Mouse (Mus musculus) lung, postnatal 4 days (tissue): ENCODE measurements around the gene Syncrip.
"Not testable (repeated sequence)": the region's sequence is repeated elsewhere in the genome, so short reads cannot be mapped to it uniquely, and the experiment has no call there.

Experiments used
- DNase-seq, 2 experiments: peaks; one replicate each; pipeline ENCODE4 v3.0.0; 2021

Gene Syncrip

GRCm38 (mm10) chr9:88481791-88482160 lies 598 bp downstream of the Syncrip start:
- DNase-seq: peak; percentile 69 to 75

DNA sequence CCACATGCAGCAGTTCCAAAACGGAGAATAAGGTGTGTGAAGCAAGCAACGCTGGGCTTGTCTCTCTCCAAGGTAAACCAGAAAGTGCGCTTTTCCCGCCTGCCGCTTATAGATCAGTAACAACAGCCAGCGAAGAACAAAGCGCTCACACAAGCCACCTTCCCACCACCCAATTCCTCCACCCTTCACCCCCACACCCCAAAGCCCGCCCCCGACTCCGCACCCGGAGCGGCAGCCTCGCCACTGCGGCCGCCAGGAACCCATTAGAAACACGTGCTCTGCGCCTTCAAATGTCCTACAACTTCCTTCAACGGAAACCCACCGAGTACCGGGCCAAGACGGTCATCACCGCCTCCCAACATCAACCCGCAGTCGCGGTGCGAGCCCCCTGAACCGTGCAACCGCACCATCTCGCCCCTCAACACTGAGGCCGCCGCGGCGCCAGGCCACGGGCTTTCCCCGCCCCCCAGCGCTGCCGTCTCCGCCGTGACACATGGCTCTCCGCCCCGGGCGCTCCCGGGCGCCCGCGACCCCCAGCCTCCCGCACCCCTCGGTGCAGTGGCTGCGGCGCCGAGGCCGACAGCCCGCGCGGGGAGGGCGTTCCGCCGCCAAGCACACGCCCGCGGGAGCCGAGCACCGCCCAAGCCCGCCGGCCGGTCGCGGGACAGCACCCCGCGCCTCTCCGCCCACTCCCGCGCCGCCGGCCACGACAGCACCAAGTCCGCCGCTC lies 1.1 kb downstream of the Syncrip start:
- DNase-seq: peak in 1 of 2 experiments; percentile 53

DNA sequence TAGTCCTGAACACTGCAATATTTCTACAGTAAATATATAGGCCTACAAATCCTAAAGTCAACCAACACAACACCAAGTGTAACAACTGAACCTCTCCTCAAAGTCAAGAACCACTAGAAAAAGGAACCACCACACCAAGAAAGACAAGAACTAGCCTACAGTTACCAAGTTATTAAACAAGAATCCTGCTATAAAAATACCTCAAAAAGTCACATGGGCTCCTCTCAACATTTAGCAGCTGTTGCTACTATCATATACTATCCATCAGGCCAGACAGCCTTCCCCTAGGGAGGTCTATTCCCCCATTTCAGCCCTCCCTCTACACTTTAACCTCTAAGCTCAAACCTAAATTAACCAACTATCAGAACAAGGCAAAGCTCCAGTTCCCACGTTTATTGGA lies 2.3 kb downstream of the Syncrip start:
- no peak for DNase-seq

DNA sequence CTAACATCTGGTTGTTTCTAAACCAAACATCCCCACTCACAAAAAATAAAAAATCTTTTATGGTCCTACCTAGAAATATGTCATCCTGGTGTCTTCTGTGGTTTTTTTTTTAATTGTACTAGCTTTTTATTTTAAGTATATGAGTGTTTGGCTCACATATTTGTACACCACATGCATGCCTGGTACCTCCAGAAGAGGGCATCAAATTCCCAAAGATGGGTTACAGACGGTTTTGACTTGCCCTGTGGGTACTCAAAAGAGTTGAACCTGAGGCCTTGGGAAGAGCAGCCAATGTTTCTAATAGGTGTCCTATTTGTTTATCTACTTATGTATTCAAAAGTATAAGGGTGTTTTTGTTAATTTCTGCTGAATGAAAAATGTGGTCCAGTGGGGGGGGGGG lies 6.2 kb downstream of the Syncrip start:
- peak in 1 of 2 experiments; percentile 17 for DNase-seq

DNA sequence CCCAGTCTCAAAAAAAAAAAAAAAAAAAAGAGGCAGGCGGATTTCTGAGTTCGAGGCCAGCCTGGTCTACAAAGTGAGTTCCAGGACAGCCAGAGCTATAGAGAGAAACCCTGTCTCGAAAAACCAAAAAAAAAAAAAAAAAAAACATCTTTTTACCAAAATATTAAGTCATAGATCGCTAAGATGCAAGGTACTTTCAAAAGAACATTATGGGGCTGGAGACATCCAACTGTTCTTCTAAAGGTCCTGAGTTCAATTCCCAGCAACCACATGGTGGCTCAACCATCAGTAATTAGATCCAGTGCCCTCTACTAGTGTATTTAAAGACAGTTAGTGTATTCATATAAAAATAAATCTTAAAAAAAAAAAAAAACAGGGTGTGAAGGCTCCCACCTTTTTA lies 21.4 kb downstream of the Syncrip start:
- not testable (repeated sequence) for DNase-seq

- DNase-seq: no peak
These were observed 42.4 kb downstream of the Syncrip start for GRCm38 (mm10) chr9:88439991-88440390.

DNA sequence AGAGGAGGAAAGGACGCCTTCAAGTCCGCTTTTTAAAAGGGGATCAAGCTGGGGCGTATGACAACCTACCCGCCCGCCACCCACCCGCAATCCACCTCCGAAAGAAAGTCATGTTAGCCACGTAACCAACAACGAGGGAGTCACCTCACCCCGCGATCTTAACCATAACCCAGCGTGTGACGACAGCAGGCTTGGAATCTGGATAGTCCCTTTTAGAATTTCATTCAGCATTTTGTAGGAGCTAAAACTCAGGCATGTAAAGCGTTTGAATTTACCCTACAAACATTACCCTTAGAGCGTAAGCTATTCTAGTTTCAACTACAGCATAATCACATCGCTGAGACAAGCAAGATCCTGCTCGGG lies 43.2 kb downstream of the Syncrip start:
- no peak for DNase-seq

DNA sequence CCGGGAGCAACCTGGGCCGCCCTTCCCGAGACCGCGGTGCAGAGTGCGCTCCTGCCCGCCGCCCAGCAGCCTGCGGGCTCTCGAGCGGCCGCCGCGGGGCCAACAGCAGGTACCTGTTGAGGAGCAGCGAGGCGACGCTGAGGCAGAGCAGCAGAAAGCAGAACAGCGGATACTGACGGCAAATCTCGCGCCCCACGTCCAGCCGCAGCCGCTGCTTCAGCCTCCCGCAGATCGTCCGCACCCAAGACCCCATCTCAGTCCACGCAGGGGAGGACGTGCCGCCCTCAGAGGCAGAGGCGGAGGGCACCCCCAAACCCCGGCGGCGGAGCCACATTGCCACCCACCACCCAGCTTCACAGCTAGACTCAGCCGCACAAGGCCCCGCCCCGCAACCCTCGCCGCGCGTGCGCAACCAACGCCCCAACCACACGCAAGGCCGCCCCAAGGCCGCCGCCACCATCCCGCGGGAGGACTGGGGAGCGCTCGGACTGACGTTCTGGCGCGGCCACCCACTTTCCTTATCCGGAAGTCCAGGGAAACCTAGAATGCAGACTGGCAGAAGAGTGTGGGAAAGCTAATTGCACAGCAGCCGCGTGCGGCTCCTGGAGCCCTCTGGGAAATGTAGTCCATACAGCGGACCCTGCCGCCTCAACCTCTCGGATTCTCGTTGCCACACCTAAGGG lies 43.7 kb downstream of the Syncrip start, which contains the start of gene Snx14:
Gene Snx14, minus strand, starts transcription at position 404 of the 683 bp plus-strand sequence.
- DNase-seq: peak; percentile 97 to 98

- no peak for DNase-seq
These were observed 44.2 kb downstream of the Syncrip start for GRCm38 (mm10) chr9:88438237-88438554.

GRCm38 (mm10) chr9:88437342-88438236 lies 44.8 kb downstream of the Syncrip start:
- DNase-seq: no peak

DNA sequence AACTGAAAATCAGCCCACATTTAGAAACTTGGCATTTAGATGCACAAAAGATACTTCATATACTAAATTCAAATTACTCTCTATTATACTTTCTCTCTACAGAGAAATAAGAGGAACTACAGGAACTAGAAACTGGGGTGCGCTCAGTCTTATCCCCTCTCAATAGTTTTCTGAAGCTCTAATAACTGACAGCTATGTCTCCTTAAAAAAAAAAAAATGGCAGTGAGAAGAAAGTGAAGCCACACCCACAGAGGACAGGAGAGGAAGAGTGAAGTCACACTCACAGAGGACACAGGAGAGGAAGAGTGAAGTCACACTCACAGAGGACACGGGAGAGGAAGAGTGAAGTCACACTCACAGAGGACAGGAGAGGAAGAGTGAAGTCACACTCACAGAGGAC lies 58.0 kb downstream of the Syncrip start:
- no peak for DNase-seq

DNA sequence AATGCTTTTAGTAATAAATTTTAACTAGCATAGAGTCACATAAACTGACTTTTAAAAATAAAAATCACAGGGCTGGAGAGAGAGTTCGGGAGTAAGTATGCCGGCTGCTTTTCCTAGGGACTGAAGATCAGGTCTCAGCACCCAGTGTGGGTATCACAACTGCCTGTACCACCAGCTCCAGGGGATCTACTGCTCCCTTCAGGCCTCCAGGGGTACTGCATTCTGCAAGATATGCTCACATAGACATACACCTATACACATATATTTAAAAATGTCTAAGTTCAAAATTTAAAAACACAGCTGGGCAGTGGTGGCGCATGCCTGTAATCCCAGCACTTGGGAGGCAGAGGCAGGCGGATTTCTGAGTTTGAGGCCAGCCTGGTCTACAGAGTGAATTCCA lies 59.9 kb downstream of the Syncrip start:
- no peak for DNase-seq

- no peak for DNase-seq
These were observed 65.6 kb downstream of the Syncrip start for GRCm38 (mm10) chr9:88416752-88417151.

- DNase-seq: no peak
These were observed 72.4 kb downstream of the Syncrip start for GRCm38 (mm10) chr9:88409978-88410377.

DNA sequence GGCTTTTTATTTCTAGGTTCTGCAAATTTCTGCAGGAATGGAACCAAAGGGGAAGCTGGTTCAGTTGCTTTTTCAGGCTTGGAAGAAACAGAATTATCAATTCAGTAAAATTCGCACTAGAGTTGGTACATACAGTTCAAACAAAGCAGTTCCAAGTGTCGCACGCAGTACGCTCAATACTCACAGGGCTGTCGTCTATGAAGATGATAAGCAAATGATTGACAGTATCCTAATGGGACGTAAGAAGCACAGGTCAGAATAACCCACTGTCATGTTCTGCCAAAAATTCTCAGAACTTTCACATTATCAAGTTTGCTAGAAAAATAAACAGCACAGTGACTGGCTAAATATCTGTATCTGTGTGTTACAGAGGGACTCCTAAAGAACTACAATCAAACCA lies 77.9 kb downstream of the Syncrip start:
- no peak for DNase-seq

DNA sequence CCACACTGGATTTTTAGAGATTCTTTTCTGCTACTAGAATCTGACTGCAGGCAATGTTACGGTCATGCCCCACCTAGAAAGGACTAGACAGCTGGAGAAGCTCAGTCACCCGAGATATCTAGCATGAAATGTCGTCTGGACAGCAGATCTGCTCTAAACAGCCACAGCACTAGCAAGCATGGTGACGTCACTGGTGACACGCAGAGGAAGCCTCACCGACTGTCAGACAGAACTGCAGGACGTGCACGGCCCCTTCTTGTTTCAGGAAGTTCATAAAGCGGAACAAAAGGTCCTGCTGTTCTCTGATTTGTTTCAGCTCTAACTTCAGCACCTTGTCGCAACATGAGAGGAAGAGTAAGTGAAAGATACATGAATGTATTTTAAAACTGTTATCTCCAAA lies 78.3 kb downstream of the Syncrip start:
- peak; percentile 63 for DNase-seq

DNA sequence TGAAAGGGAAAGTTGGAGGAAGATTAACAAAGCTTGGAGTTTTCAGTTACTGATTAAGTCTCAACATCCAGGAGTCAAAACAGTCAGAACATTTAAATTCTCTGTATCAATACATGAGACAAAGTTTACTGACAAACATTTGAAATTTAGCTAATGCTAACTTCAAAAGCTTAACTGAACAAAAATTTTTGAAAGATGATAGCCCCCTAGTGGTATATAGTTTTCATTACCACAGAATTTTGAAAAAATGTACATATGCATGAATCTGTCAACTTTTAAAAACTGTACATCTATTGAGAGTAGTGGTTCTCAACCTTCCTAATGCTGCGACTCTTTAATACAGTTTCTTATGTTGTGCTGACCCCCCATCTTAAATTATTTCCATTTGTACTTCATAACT lies 83.9 kb downstream of the Syncrip start:
- no peak for DNase-seq
